Mouse (Mus musculus): Measurements from ENCODE around the gene Gfi1b. TPM values are rescaled to one million over a fixed set of nuclear protein-coding genes. Genes with fewer than 3 reads are reported as not detected.

Gene Gfi1b
- total RNA-seq, 2 experiments from 2014 or later: not detected

DNA sequence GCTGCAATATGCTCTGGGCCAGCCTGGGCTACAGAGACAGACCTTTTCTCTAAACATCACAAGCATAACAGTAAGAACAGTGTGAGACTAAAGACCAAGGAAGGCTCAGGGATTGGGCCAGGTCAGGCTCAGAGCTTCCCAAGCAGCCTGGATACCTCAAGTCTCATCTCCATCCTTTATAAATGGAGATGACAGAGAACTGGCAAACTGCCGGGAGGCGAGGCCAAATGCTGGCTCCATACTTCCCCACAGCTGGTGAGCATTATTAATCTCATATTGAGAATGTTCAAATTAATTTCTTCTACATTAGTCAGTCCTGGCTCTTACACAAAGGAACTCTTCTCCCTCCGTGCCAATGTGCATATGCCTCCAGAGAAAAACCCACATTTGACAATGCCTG is 45.0 kb downstream of the Gfi1b start:
- DNase-seq (ENCODE audit: extremely low spot score in 1 of 2, low spot score in 2 of 2): no peak

DNA sequence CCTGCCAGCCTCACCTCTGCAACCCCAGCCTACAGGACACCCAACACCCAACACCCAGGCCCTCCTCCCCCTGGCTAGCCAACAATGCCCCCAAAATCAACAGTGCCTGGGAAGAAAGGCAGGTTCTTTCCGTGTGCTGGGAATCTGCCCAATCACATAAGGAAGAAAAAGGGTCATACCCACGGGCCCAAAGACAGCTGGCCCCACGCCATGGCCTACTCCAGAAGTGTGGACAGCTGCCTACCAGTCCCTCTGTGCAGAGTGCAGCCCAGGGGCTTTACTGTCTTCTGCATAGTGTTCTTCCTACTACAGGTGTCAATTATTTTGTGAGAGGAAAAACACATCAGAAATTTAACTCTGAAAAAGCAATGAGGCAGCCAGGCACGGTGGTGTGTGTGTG is 46.4 kb downstream of the Gfi1b start:
- DNase-seq (ENCODE audit: extremely low spot score in 1 of 2, low spot score in 2 of 2): no peak
- intact Hi-C loops (cut with DNase I): no loop called here

More for the DNA sequence above, 45.0 kb downstream of the Gfi1b start:
- intact Hi-C loops (cut with DNase I): no loop called here

GRCm38 (mm10) chr2:28569903-28570302 is 51.9 kb downstream of the Gfi1b start:
- intact Hi-C loops (cut with DNase I): no loop called here
- DNase-seq (ENCODE audit: extremely low spot score in 1 of 2, low spot score in 2 of 2): no peak

- intact Hi-C loops (cut with DNase I): no loop called here
Measured at GRCm38 (mm10) chr2:28566545-28566944, 55.2 kb downstream of the Gfi1b start.

DNA sequence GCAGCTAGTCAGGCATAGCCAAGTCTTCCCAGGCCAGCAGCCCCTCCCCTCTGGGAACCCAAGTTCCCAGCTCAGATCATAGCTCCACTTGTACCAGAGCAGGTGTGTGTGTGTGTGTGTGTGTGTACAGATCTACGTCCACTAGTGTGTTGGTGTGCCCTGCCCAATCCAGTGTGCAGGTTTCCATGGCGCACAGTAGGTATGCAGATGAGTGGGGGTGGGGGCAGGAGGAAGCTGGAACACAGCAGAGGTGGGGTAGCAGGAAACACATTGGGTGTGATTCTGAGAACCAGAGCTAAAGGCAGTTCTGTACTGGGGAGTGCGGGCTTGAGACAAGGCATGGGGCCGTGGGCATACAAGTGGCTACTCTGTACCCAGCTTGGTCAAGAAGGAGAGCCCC is 57.4 kb downstream of the Gfi1b start:
- intact Hi-C loops (cut with DNase I): no loop called here
- no peak for DNase-seq (ENCODE audit: extremely low spot score in 1 of 2, low spot score in 2 of 2)

More at GRCm38 (mm10) chr2:28566545-28566944, 55.2 kb downstream of the Gfi1b start:
- peak in 1 of 2 experiments; percentile 83 for DNase-seq (ENCODE audit: extremely low spot score in 1 of 2, low spot score in 2 of 2)

GRCm38 (mm10) chr2:28563830-28564229 is 58.0 kb downstream of the Gfi1b start:
- intact Hi-C loops (cut with DNase I): no loop called here
- DNase-seq (ENCODE audit: extremely low spot score in 1 of 2, low spot score in 2 of 2): no peak

GRCm38 (mm10) chr2:28563303-28563702 is 58.5 kb downstream of the Gfi1b start, which contains the start of gene Cel:
TSS of gene Cel (minus strand) at chr2:28563403.
- no peak for DNase-seq (ENCODE audit: extremely low spot score in 1 of 2, low spot score in 2 of 2)
- intact Hi-C loops (cut with DNase I): no loop called here

Small RNA genes lying within 50 kb of the gene (microRNA-seq; reads per million reads assigned to microRNA genes)
- gene Gm22824: not detected

Other genes starting within 250 kb of the Gfi1b start
- gene Ppp1r26, start 175.2 kb downstream of the Gfi1b start, total RNA-seq (2021): 10 to 100 TPM; 26.9 to 27.3 TPM
- gene 1700007K13Rik, start 155.7 kb downstream of the Gfi1b start, total RNA-seq (2021): 1 to 10 TPM; 3.2 to 3.5 TPM
- gene Mrps2, start 153.9 kb downstream of the Gfi1b start, total RNA-seq (2021): 10 to 100 TPM; 38.8 to 38.9 TPM
- 1 to 10 TPM; 2.4 to 2.7 TPM for gene Gbgt1, start 125.1 kb downstream of the Gfi1b start, total RNA-seq (2021)
- gene Gm10134, start 115.9 kb downstream of the Gfi1b start, total RNA-seq (2021): 1 to 10 TPM; 1.8 to 3.1 TPM
- 100 to 1,000 TPM; 148 to 156 TPM for gene Ralgds, start 108.9 kb downstream of the Gfi1b start, total RNA-seq (2021)
- not detected for gene Cel, start 58.6 kb downstream of the Gfi1b start, total RNA-seq (2021)
- 10 to 100 TPM; 18.6 to 20.2 TPM for gene Gtf3c5, start 38.2 kb downstream of the Gfi1b start, total RNA-seq (2021)
- gene Tsc1, start 19.2 kb upstream of the Gfi1b start, total RNA-seq (2021): 10 to 100 TPM; 42.4 to 43.0 TPM
- under 1 TPM in 1 of 2 experiments, not detected in 1; 0.60 TPM for gene Spaca9, start 77.7 kb upstream of the Gfi1b start, total RNA-seq (2021)
- 1 to 10 TPM; 1.2 to 2.0 TPM for gene Ak8, start 78.2 kb upstream of the Gfi1b start, total RNA-seq (2021)
- 10 to 100 TPM; 35.7 to 39.4 TPM for gene Gtf3c4, start 218.4 kb upstream of the Gfi1b start, total RNA-seq (2021)
- 1 to 10 TPM; 6.0 to 8.0 TPM for gene Ddx31, start 218.4 kb upstream of the Gfi1b start, total RNA-seq (2021)

Data from left cerebral cortex, postnatal 10 days (tissue).